Mouse (Mus musculus): ENCODE data around the gene Scgb1b7.
"Not testable (repeated sequence)": the region's sequence is repeated elsewhere in the genome, so short reads cannot be mapped to it uniquely, and the experiment has no call there.

Scgb1b7 gene

GRCm38 (mm10) chr7:31712365-31712764 lies at the start of gene Scgb1b7:
Scgb1b7 (plus strand) TSS chr7:31712665.
- DNase-seq (ENCODE audit: low read depth) = not testable (repeated sequence)

GRCm38 (mm10) chr7:31705657-31706056 lies 6.8 kb upstream of the Scgb1b7 start, which contains the start of gene Scgb2b7:
Scgb2b7 (minus strand) TSS chr7:31705757.
- DNase-seq (ENCODE audit: low read depth) = not testable (repeated sequence)

All from c-Kit-positive CD71-positive TER-119-negative erythroid progenitor cells, embryonic 14.5 days (primary cell).